Mouse (Mus musculus) liver, adult 2 months (tissue): ENCODE data around the gene Lrr1.

Experiments
- CTCF ChIP-seq: fragments of 200-500 bp; IDR thresholded peaks from 2 replicates; pipeline ENCODE4 v1.5.1; 2011; ENCODE audit warnings: low read depth, low read length, control low read depth
- POLR2A ChIP-seq: fragments of 200-500 bp; IDR thresholded peaks from 2 replicates; pipeline ENCODE4 v1.6.1; 2011; ENCODE audit warnings: low read length, control low read depth; ENCODE audit not compliant: insufficient read depth; ENCODE audit errors: extremely low read depth

DNA sequence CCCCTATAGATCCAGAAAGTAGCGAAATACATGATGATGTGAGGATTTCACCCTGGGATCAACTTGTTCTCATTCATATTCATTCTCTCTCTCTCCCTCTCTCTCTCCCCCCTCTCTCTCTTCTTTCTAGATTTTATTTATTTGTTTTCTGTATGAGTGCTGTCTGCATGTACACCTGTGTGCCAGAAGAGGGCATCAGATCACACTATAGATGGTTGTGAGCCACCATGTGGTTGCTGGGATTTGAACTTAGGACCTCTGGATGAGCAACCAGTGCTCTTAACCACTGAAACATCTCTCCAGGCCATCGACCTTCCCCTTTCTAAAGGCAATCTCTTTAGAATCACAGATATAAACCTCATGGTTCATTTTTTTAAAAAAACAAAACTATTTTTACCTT is 39.9 kb downstream of the Lrr1 start:
- TF ChIP-seq CTCF (no peak), POLR2A (no peak)
